In genomic region chr5:33782345-33782998, GRCm38 (mm10) we compare ENCODE assay signal across 8 mouse cellular contexts. TPM values are rescaled to one million over a fixed set of nuclear protein-coding genes. Genes with fewer than 3 reads are reported as not detected.
DNase-seq lines count a peak whose midpoint lies in the region; ATAC-seq lines count a peak whose summit lies in the region.

Letm1 (minus strand) TSS chr5:33782817.

- peak; percentile 74 for DNase-seq in c-Kit-negative CD71-positive TER-119-positive erythroid progenitor cells, embryonic 14.5 days (ENCODE audit: low read depth, low spot score)
- DNase-seq in fibroblast of lung, adult 2 months (ENCODE audit: low read depth), result peak; percentile 77
- peak; percentile 96 for DNase-seq in kidney, postnatal 14 days
- peak; percentile 88 for DNase-seq in liver, embryonic 13.5 days
- peak; percentile 94 for DNase-seq in neural tube, embryonic 10.5 days (ENCODE audit: extremely low spot score, low spot score)

- peaks cover 6% of the 10 kb centered on the region; the same call in 1 of the 2 replicates for H3K36me3 ChIP-seq in heart, embryonic 14.5 days (ENCODE audit: control insufficient read depth, insufficient read depth, low read length)
- peaks cover 9% of the 10 kb centered on the region for H3K36me3 ChIP-seq in liver, embryonic 13.5 days
- no peaks in the 10 kb centered on the region for H3K36me3 ChIP-seq in stomach, embryonic 16.5 days (ENCODE audit: control insufficient read depth, insufficient read depth, low read length)

- peaks cover 3 to 10% of the 10 kb centered on the region in 2 experiments; a peak in 3 of 4 replicates for H3K4me1 ChIP-seq in heart, embryonic 14.5 days (ENCODE audit: control insufficient read depth in 2 of 2, insufficient read depth in 2 of 2, low read length in 2 of 2)
- H3K4me1 ChIP-seq in liver, embryonic 13.5 days (replicated peaks), result peaks cover 43% of the 10 kb centered on the region
- peaks cover 5% of the 10 kb centered on the region for H3K4me1 ChIP-seq in stomach, embryonic 16.5 days (ENCODE audit: control insufficient read depth, insufficient read depth, low read length)

- no peaks in the 10 kb centered on the region for H3K9me3 ChIP-seq in heart, embryonic 14.5 days (ENCODE audit: control insufficient read depth, low read length)
- no peaks in the 10 kb centered on the region for H3K9me3 ChIP-seq in liver, embryonic 13.5 days (replicated peaks)
- H3K9me3 ChIP-seq in stomach, embryonic 16.5 days (replicated peaks; ENCODE audit: control insufficient read depth, low read length), result no peaks in the 10 kb centered on the region

- peak within 1 kb of the TSS; percentile 72 to 73 for H3K4me3 ChIP-seq in heart, embryonic 14.5 days (ENCODE audit: control insufficient read depth in 1 of 2, insufficient read depth in 1 of 2, low read depth in 1 of 2, low read length in 2 of 2)
- H3K4me3 ChIP-seq in liver, embryonic 13.5 days (replicated peaks), result peak within 1 kb of the TSS; percentile 77
- H3K4me3 ChIP-seq in stomach, embryonic 16.5 days (replicated peaks; ENCODE audit: low read length), result peak within 1 kb of the TSS; percentile 97

- H3K27ac ChIP-seq in heart, embryonic 14.5 days (replicated peaks in 1 of 2; ENCODE audit: control insufficient read depth in 1 of 2, insufficient read depth in 1 of 2, low read depth in 2 of 2, low read length in 2 of 2), result peak within 1 kb of the TSS; percentile 63 to 78
- H3K27ac ChIP-seq in liver, embryonic 13.5 days, result peak within 1 kb of the TSS; percentile 61
- peak within 1 kb of the TSS; percentile 69 for H3K27ac ChIP-seq in stomach, embryonic 16.5 days (ENCODE audit: low read length)

- H3K4me2 ChIP-seq in heart, embryonic 14.5 days (ENCODE audit: low read length), result peak within 1 kb of the TSS; percentile 93
- peak within 1 kb of the TSS; percentile 74 for H3K4me2 ChIP-seq in liver, embryonic 13.5 days
- H3K4me2 ChIP-seq in stomach, embryonic 16.5 days (ENCODE audit: low read depth, low read length), result peak within 1 kb of the TSS; percentile 91

- ATAC-seq in CD4-positive, CD25-positive, alpha-beta regulatory T cell, adult 4 months, result peak; percentile 98
- ATAC-seq in heart, embryonic 14.5 days (ENCODE audit: insufficient number of reproducible peaks, insufficient read depth, low FRiP score, low read depth), result peak; percentile 99
- peak; percentile 100 for ATAC-seq in liver, embryonic 13.5 days (ENCODE audit: low read depth)
- ATAC-seq in stomach, embryonic 16.5 days (ENCODE audit: insufficient read depth, low FRiP score), result peak; percentile 100

- peak within 1 kb of the TSS; percentile 80 for H3K9ac ChIP-seq in heart, embryonic 14.5 days (ENCODE audit: low read length)
- peak within 1 kb of the TSS; percentile 83 for H3K9ac ChIP-seq in liver, embryonic 13.5 days
- H3K9ac ChIP-seq in stomach, embryonic 16.5 days (ENCODE audit: low read length), result peak within 1 kb of the TSS; percentile 94

- under 1% methylated on average over 65 of the region's 65 CpGs for WGBS in heart, embryonic 14.5 days
- WGBS in liver, embryonic 13.5 days (ENCODE audit: insufficient replicate concordance), result under 1% methylated on average over 64 of the region's 65 CpGs
- under 1% methylated on average over 65 of the region's 65 CpGs for WGBS in stomach, embryonic 16.5 days

- H3K27me3 ChIP-seq in heart, embryonic 14.5 days (ENCODE audit: control insufficient read depth, insufficient read depth, low read length), result no peaks in the 10 kb centered on the region
- H3K27me3 ChIP-seq in liver, embryonic 13.5 days, result no peaks in the 10 kb centered on the region
- no peaks in the 10 kb centered on the region for H3K27me3 ChIP-seq in stomach, embryonic 16.5 days (ENCODE audit: control insufficient read depth, insufficient read depth, low read length)

RNA-seq across cellular contexts. Expression of gene Letm1, which starts in this region (rescaled TPM):
- polyA plus RNA-seq in CD4-positive, CD25-positive, alpha-beta regulatory T cell, adult 4 months (2017; shearing (Covaris generic)), result 10 to 100 TPM; 15.9 to 17.5 TPM
- polyA plus RNA-seq in heart, embryonic 14.5 days (2014; fragmentation: Nextera tagmentation; extraction: Ambion mirVana), result 43.5 and 45.0 TPM in 2 replicates
- polyA plus RNA-seq in liver, embryonic 13.5 days (2015; fragmentation: Nextera tagmentation; extraction: Ambion mirVana), result 23.5 and 24.7 TPM in 2 replicates
- 35.3 and 39.3 TPM in 2 replicates for polyA plus RNA-seq in stomach, embryonic 16.5 days (2015; fragmentation: Nextera tagmentation; extraction: Ambion mirVana)

Comparison
In these comparisons a context has a peak if more than half of its experiments do, and no peak if none do; other contexts are left out.
1. Peak in every context shown above with its lines: DNase-seq, ATAC-seq, H3K4me3 ChIP-seq and H3K27ac ChIP-seq.